Mouse (Mus musculus) left cerebral cortex, adult 18-20 months (tissue): Measurements from ENCODE around the gene Rangap1. TPM values are rescaled to one million over a fixed set of nuclear protein-coding genes. Genes with fewer than 3 reads are reported as not detected.

Source experiments
- DNase-seq, 2 experiments: peaks; one replicate each; pipeline ENCODE4 v3.0.0; 2021 to 2022; ENCODE audit warnings: low spot score in 2 of 2, mixed read lengths in 1 of 2
- long read RNA-seq, 2 experiments: library from polyadenylated mRNA; stranded (forward); transcript quantifications; one replicate each; pipeline ENCODE4 v2.0.0; 2021
- total RNA-seq, 2 experiments: library from RNA; stranded (reverse); gene quantifications; 2 replicates each; pipeline ENCODE4 v1.2.3; 2021

Gene Rangap1
- 100 to 1,000 TPM; 224 to 240 TPM for total RNA-seq
- long read RNA-seq, experiment 1, transcript Rangap1-201 (16 exons, 3,033 nt): major isoform, 203 of 285 reads
- long read RNA-seq, experiment 1, transcript Rangap1-202 (17 exons, 2,984 nt): minor isoform, 10 of 285 reads
- long read RNA-seq, experiment 1, partial matches to known transcripts: 43 of 285 reads
- long read RNA-seq, experiment 1, other reads (novel, unspliced or antisense): 29 of 285 reads
- long read RNA-seq, experiment 2, transcript Rangap1-202 (17 exons, 2,984 nt): minor isoform, 9 of 255 reads
- long read RNA-seq, experiment 2, transcript Rangap1-201 (16 exons, 3,033 nt): major isoform, 173 of 255 reads
- long read RNA-seq, experiment 2, partial matches to known transcripts: 47 of 255 reads
- long read RNA-seq, experiment 2, other reads (novel, unspliced or antisense): 25 of 255 reads

GRCm38 (mm10) chr15:81744992-81745600, at the start of gene Rangap1, which contains the start of gene Zc3h7b:
Gene Rangap1 (minus strand): TSS chr15:81745530.
Gene Zc3h7b (plus strand): TSS chr15:81745057.
- DNase-seq: peak; percentile 70 to 75

- DNase-seq: no peak
These were observed 47.1 kb upstream of the Rangap1 start for GRCm38 (mm10) chr15:81792444-81792843.

GRCm38 (mm10) chr15:81787525-81787924, 42.2 kb upstream of the Rangap1 start:
- DNase-seq: no peak

- no peak for DNase-seq
These were observed 40.4 kb upstream of the Rangap1 start for GRCm38 (mm10) chr15:81785701-81786100.

GRCm38 (mm10) chr15:81784762-81785161, 39.4 kb upstream of the Rangap1 start:
- no peak for DNase-seq

- no peak for DNase-seq
These were observed 36.5 kb upstream of the Rangap1 start for GRCm38 (mm10) chr15:81781816-81782215.

GRCm38 (mm10) chr15:81776631-81777422, 31.5 kb upstream of the Rangap1 start:
- no peak for DNase-seq

GRCm38 (mm10) chr15:81774505-81775171, 29.3 kb upstream of the Rangap1 start:
- DNase-seq: no peak

GRCm38 (mm10) chr15:81772431-81773120, 27.2 kb upstream of the Rangap1 start:
- DNase-seq: no peak

- DNase-seq: no peak
These were observed 23.7 kb upstream of the Rangap1 start for GRCm38 (mm10) chr15:81769037-81769436.

GRCm38 (mm10) chr15:81766439-81766838, 21.1 kb upstream of the Rangap1 start:
- DNase-seq: no peak

GRCm38 (mm10) chr15:81765651-81766050, 20.3 kb upstream of the Rangap1 start:
- no peak for DNase-seq

GRCm38 (mm10) chr15:81764573-81764972, 19.2 kb upstream of the Rangap1 start:
- DNase-seq: no peak

GRCm38 (mm10) chr15:81761959-81762358, 16.6 kb upstream of the Rangap1 start:
- no peak for DNase-seq

- no peak for DNase-seq
These were observed 16.1 kb upstream of the Rangap1 start for GRCm38 (mm10) chr15:81761381-81761780.

- no peak for DNase-seq
These were observed 15.2 kb upstream of the Rangap1 start for GRCm38 (mm10) chr15:81760361-81761079.

GRCm38 (mm10) chr15:81759542-81759941, 14.2 kb upstream of the Rangap1 start:
- DNase-seq: no peak

GRCm38 (mm10) chr15:81758701-81759100, 13.4 kb upstream of the Rangap1 start:
- DNase-seq: no peak

- no peak for DNase-seq
These were observed 8.3 kb upstream of the Rangap1 start for GRCm38 (mm10) chr15:81753669-81754068.

- no peak for DNase-seq
These were observed 4.4 kb upstream of the Rangap1 start for GRCm38 (mm10) chr15:81749742-81750141.
